Mouse (Mus musculus) layer of hippocampus, postnatal 10 days (tissue): ENCODE measurements around the gene Pgpep1l. TPM values are rescaled to one million over a fixed set of nuclear protein-coding genes. Genes with fewer than 3 reads are reported as not detected.
"Not testable (repeated sequence)": the region's sequence is repeated elsewhere in the genome, so short reads cannot be mapped to it uniquely, and the experiment has no call there.

Source experiments
- DNase-seq, 2 experiments: peaks; one replicate each; pipeline ENCODE4 v3.0.0; 2021; ENCODE audit warnings: low spot score in 2 of 2
- long read RNA-seq: library from polyadenylated mRNA; stranded (forward); transcript quantifications from one replicate; pipeline ENCODE4 v2.0.0, GENCODE M21; 2023
- total RNA-seq, 2 experiments: library from RNA; stranded (reverse); gene quantifications; 2 replicates each; pipeline ENCODE4 v1.2.3; 2021

Pgpep1l gene
- 1 to 10 TPM in 1 of 2 experiments, under 1 TPM in 1; 0.60 to 1.7 TPM for total RNA-seq
- long read RNA-seq, partial matches to known transcripts, result 0 of 2 reads
- long read RNA-seq, other reads (novel, unspliced or antisense), result 2 of 2 reads

DNA sequence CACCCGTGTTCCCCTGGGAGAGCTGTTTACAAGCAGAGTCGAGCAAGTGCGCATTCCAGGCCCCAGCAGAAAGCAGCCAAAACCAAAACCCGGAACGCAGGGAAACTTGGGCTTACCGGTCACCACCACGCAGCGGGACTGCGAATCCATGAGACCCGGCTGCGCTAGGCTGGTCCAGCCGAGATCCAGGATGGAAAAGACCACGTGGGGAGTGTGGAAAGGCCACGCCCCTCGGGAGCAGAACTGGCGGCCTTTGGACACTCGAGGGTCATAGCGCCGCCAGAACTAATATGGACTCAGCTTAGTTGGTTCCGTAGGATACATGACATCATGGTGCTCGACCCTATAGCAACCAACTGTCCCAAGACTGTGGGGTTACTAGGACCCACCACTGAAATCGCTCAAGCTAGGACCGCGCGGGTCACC lies at the start of gene Pgpep1l:
TSS of gene Pgpep1l (minus strand) at position 206 of the 426 bp plus-strand sequence.
- DNase-seq, result peak; percentile 41 to 52

GRCm38 (mm10) chr7:68313038-68313782 lies 49.2 kb upstream of the Pgpep1l start:
- DNase-seq, result no peak

GRCm38 (mm10) chr7:68312395-68312794 lies 48.4 kb upstream of the Pgpep1l start:
- DNase-seq, result no peak

- DNase-seq, result no peak
Observed at GRCm38 (mm10) chr7:68311469-68311868, 47.4 kb upstream of the Pgpep1l start.

DNA sequence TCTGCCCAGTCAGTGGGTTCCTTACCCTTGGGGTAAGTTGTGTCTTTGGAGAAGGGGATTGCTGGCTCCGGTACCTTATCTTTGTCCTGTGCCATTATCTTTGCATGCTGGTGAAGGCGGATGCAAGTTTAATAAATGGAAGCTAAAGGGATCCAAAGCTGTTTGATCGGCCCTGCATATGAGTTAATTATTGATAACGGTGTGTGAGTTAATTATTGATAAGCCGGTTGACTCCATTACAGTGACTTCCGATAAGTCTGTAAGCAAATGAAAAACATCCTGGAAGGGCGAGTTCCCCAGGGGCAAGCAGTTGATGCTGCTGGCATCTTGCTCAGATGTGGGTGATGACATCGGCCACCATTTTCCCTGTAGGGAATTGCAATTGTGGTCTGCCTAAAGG lies 42.7 kb upstream of the Pgpep1l start:
- DNase-seq, result no peak

- no peak for DNase-seq
Observed at GRCm38 (mm10) chr7:68305781-68306575, 41.9 kb upstream of the Pgpep1l start.

DNA sequence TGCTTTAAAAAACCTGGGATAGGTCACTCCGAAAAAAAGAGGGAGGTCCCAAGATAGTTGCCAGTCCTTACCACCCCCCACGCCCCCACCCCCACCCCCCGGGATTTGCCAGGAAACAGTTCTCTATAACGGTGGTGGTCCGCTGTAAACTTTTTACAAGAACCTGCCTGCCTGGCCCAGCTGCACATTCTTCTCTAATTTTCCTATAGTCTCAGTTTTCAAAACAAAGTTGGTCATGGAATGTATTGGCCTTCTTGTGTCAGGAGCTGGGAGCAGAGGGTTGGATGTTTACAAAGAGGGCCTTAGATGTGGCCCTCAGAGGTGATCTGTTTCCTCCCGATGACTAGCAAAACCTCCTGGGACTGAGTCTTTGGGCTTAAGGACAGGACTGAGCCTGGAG lies 39.7 kb upstream of the Pgpep1l start:
- no peak for DNase-seq

DNA sequence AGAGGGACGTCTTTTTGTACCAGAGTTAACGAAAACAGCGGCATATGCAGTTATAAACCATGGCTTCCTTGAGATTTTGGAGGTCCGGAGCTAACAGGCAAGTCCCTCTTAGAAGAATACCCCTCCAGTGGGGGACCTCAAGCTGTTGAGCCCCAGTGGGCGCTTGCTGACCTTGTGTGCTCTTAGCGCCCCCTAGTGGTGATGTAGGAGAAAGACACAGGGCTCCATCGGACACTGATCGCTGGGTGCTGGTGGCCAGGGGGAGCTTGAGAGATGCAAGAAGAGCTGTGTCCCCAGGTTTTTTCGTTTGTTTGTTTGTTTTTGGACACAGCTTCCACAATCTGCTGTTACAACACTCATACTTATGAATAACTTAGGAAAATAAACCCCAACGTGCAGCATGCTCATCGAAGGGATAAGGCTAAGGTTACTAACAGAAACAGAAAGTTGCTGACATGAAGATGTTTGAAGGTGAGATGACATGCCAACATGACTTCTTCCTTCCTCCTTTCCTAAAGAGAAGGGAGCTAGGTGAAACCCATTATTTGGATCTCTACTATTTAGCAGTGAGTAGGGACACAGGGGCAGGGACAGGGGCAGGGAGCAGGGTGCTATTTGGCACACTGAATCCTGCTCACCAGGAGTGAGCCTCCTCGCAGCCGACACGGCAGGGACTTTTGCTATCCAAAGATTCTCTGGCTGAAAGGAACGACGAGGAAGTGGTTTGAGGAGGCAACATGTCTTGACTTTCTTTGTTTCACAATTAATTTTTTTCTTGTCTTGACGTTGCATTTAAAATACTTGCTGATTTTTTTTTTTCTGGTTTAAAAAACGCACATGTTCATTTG lies 38.8 kb upstream of the Pgpep1l start:
- peak; percentile 73 to 83 for DNase-seq

DNA sequence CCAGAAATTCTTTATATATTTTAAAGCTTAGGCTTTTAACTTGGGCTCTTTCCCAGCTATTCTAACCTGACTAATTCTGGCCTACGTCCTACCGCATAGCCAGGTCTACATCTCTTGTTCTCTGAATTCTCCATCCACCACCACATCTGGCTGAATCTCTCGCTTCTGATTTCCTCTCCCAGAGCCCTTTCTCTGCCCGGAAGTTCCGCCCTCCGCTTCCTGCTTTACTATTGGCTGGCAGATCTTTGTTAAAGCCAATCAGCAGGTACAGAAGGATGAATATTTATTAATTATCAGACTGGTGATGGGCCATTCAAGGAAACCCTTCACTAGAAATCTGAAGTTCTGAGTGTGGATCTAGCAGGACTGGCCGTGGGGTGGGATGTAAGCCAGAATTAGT lies 37.1 kb upstream of the Pgpep1l start:
- no peak for DNase-seq

DNA sequence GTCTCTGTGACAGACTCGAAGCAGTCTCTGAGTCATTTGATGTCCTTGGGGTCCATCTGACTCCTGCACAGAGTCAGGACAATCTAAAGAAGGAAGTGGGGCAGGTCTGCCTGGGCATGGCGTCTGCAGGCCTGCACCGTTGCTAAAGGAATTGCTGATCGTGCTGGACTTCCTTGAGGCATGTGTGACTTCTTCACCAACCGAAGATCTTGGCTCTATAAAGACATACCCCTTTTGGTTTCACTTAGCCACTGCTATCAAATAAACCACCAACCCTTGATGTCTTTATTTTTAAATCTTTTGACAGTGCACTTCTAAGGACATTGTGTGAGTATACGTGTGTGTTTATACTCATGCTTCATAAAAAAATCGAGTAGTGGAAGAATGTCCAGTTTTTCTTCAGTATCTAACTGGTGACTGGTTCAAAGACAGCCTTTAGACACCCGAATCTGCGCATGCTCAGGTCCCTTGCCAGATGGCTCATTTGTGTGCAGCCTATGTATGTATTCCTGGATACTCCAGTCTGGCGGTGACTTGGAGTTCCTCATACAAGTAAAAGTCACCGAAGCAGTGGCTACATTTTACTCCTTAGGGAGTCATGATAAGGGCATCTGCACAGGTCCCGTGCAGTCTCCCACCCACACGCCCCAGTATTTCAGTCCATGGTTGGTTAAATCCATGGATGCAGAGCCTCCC lies 34.5 kb upstream of the Pgpep1l start:
- DNase-seq, result no peak

GRCm38 (mm10) chr7:68296487-68296886 lies 32.5 kb upstream of the Pgpep1l start:
- no peak for DNase-seq

- DNase-seq, result no peak
Observed at GRCm38 (mm10) chr7:68293997-68294789, 30.2 kb upstream of the Pgpep1l start.

- no peak for DNase-seq
Observed at GRCm38 (mm10) chr7:68291603-68292002, 27.6 kb upstream of the Pgpep1l start.

GRCm38 (mm10) chr7:68289081-68289480 lies 25.0 kb upstream of the Pgpep1l start:
- DNase-seq, result no peak

- DNase-seq, result not testable (repeated sequence)
Observed at GRCm38 (mm10) chr7:68288000-68288399, 24.0 kb upstream of the Pgpep1l start.

- DNase-seq, result no peak
Observed at GRCm38 (mm10) chr7:68287582-68287981, 23.5 kb upstream of the Pgpep1l start.

GRCm38 (mm10) chr7:68286526-68287481 lies 22.8 kb upstream of the Pgpep1l start:
- DNase-seq, result no peak

- no peak for DNase-seq
Observed at GRCm38 (mm10) chr7:68285851-68286298, 21.8 kb upstream of the Pgpep1l start.

DNA sequence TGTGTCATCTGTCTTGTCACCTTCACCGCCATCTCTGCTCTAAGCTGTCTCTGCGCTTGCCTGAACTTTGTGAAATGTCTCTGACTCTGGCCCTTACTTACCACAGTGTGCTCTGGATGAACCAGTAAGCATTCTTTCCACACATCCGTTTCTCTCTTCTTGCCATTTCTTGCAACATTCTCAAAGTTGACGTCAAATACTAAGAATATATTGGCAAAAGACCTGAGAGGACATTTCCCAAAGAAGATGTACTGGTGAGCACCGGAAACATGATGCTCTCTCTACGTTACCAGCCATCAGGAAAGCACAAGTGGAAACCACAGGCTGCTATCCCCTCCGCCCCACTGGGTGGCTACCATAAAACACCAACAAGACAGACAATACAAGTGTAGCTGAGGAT lies 19.7 kb upstream of the Pgpep1l start:
- no peak for DNase-seq
